In genomic region chr11:96775063-96775462, GRCm38 (mm10) we compare ENCODE assay signal across 20 mouse cellular contexts. TPM values are rescaled to one million over a fixed set of nuclear protein-coding genes. Genes with fewer than 3 reads are reported as not detected.
DNase-seq lines count a peak whose midpoint lies in the region; ATAC-seq and TF ChIP-seq lines count a peak whose summit lies in the region.
"Had no signal": no experiment of that assay in that cellular context is flagged by ENCODE, and none has a peak within 500 bp of the region (broad histone marks: within the 10 kb centered on the region; RNA-seq: fewer than 3 reads in every experiment).

No protein-coding gene starts in this region.

- 74% methylated on average over 8 of the region's 8 CpGs for WGBS in hindbrain, embryonic 14.5 days
- 88% methylated on average over 8 of the region's 8 CpGs for WGBS in hindbrain, embryonic 12.5 days
- WGBS in midbrain, embryonic 14.5 days = 84% methylated on average over 8 of the region's 8 CpGs
- 85% methylated on average over 8 of the region's 8 CpGs for WGBS in midbrain, embryonic 16.5 days
- WGBS in neural tube, embryonic 14.5 days = 55% methylated on average over 8 of the region's 8 CpGs

- H3K9ac ChIP-seq in hindbrain, embryonic 14.5 days = peak overlapping the region; percentile 40; the same call in 1 of the 2 replicates
- no peak overlapping the region for H3K9ac ChIP-seq in hindbrain, embryonic 12.5 days
- no peak overlapping the region for H3K9ac ChIP-seq in midbrain, embryonic 14.5 days (replicated peaks; ENCODE audit: low read length)
- H3K9ac ChIP-seq in midbrain, embryonic 16.5 days (ENCODE audit: low read depth, low read length) = no peak overlapping the region
- H3K9ac ChIP-seq in neural tube, embryonic 14.5 days (replicated peaks; ENCODE audit: low read depth, low read length) = peak overlapping the region; percentile 37; the same call in 1 of the 2 replicates
- H3K9ac ChIP-seq: forebrain, embryonic 13.5 days; lung, embryonic 14.5 days had no signal

- H3K27ac ChIP-seq in hindbrain, embryonic 14.5 days = peak overlapping the region; percentile 87
- no peak overlapping the region for H3K27ac ChIP-seq in hindbrain, embryonic 12.5 days
- H3K27ac ChIP-seq in midbrain, embryonic 14.5 days (replicated peaks; ENCODE audit: low read depth, low read length) = no peak overlapping the region
- H3K27ac ChIP-seq in midbrain, embryonic 16.5 days (ENCODE audit: low read length) = no peak overlapping the region
- H3K27ac ChIP-seq in bone marrow macrophage, adult 2 months (ENCODE audit: insufficient read depth, low read depth, low read length) = peak overlapping the region; percentile 88
- H3K27ac ChIP-seq in neural tube, embryonic 14.5 days (ENCODE audit: low read depth, low read length) = peak overlapping the region; percentile 81
- H3K27ac ChIP-seq: forebrain, embryonic 13.5 days had no signal

- no peak for DNase-seq in hindbrain, embryonic 14.5 days (ENCODE audit: low spot score)
- DNase-seq in midbrain, embryonic 14.5 days = no peak
- DNase-seq in adrenal gland, adult 2 months = no peak
- DNase-seq: adrenal gland, postnatal 25 days; cerebellum, adult 18-20 months; gastrocnemius, postnatal 14 days; kidney, adult 2 months; lung, postnatal 4 days; retina, postnatal 1 day; right cerebral cortex, postnatal 4 days had no signal

- no peaks in the 10 kb centered on the region for H3K27me3 ChIP-seq in hindbrain, embryonic 14.5 days (ENCODE audit: control insufficient read depth, insufficient read depth, low read length)
- H3K27me3 ChIP-seq in hindbrain, embryonic 12.5 days = no peaks in the 10 kb centered on the region
- no peaks in the 10 kb centered on the region for H3K27me3 ChIP-seq in midbrain, embryonic 14.5 days (ENCODE audit: control insufficient read depth, insufficient read depth, low read length)
- H3K27me3 ChIP-seq in midbrain, embryonic 16.5 days (ENCODE audit: control insufficient read depth, insufficient read depth, low read depth, low read length) = no peaks in the 10 kb centered on the region
- H3K27me3 ChIP-seq in neural tube, embryonic 14.5 days (ENCODE audit: control insufficient read depth, insufficient read depth, low read length) = no peaks in the 10 kb centered on the region
- H3K27me3 ChIP-seq: forebrain, embryonic 13.5 days had no signal

- H3K36me3 ChIP-seq in hindbrain, embryonic 14.5 days (replicated peaks; ENCODE audit: control insufficient read depth, insufficient read depth) = peaks cover 36% of the 10 kb centered on the region
- peaks cover 33% of the 10 kb centered on the region for H3K36me3 ChIP-seq in hindbrain, embryonic 12.5 days
- H3K36me3 ChIP-seq in midbrain, embryonic 14.5 days (ENCODE audit: control insufficient read depth, insufficient read depth, low read length) = peaks cover 40% of the 10 kb centered on the region
- H3K36me3 ChIP-seq in midbrain, embryonic 16.5 days (ENCODE audit: control insufficient read depth, insufficient read depth, low read length) = peaks cover 6% of the 10 kb centered on the region; the same call in 1 of the 2 replicates
- peaks cover 31% of the 10 kb centered on the region for H3K36me3 ChIP-seq in neural tube, embryonic 14.5 days (ENCODE audit: control insufficient read depth, insufficient read depth, low read length)

- H3K4me3 ChIP-seq in hindbrain, embryonic 14.5 days (replicated peaks; ENCODE audit: low read length) = peak overlapping the region; percentile 67; the same call in 1 of the 2 replicates
- no peak overlapping the region for H3K4me3 ChIP-seq in hindbrain, embryonic 12.5 days
- H3K4me3 ChIP-seq in midbrain, embryonic 14.5 days (replicated peaks; ENCODE audit: low read depth, low read length) = no peak overlapping the region
- no peak overlapping the region for H3K4me3 ChIP-seq in midbrain, embryonic 16.5 days (ENCODE audit: low read depth, low read length)
- no peak overlapping the region for H3K4me3 ChIP-seq in bone marrow macrophage, adult 2 months (ENCODE audit: insufficient read depth, low read length)
- peak overlapping the region; percentile 55 for H3K4me3 ChIP-seq in neural tube, embryonic 14.5 days (ENCODE audit: low read depth, low read length)
- H3K4me3 ChIP-seq: erythroblast, embryonic 14.5 days; forebrain, embryonic 13.5 days had no signal

- ATAC-seq in hindbrain, embryonic 14.5 days (ENCODE audit: low FRiP score) = no peak
- ATAC-seq in hindbrain, embryonic 12.5 days (ENCODE audit: low FRiP score) = no peak
- no peak for ATAC-seq in midbrain, embryonic 14.5 days (ENCODE audit: low FRiP score, low TSS enrichment)
- no peak for ATAC-seq in midbrain, embryonic 16.5 days
- ATAC-seq in neural tube, embryonic 14.5 days (ENCODE audit: low read depth) = peak; percentile 25; the same call in 1 of the 2 replicates
- ATAC-seq: activated CD4-positive, CD25-positive, alpha-beta regulatory T cell, adult 4 months; forebrain, embryonic 13.5 days had no signal

- H3K4me1 ChIP-seq in hindbrain, embryonic 14.5 days (replicated peaks; ENCODE audit: control insufficient read depth, insufficient read depth, low read length) = peaks cover 24% of the 10 kb centered on the region
- peaks cover 13% of the 10 kb centered on the region for H3K4me1 ChIP-seq in hindbrain, embryonic 12.5 days
- peaks cover 8% of the 10 kb centered on the region for H3K4me1 ChIP-seq in midbrain, embryonic 14.5 days (ENCODE audit: control insufficient read depth, insufficient read depth, low read length)
- H3K4me1 ChIP-seq in midbrain, embryonic 16.5 days (ENCODE audit: control insufficient read depth, insufficient read depth, low read length) = peaks cover 22% of the 10 kb centered on the region
- H3K4me1 ChIP-seq in bone marrow macrophage, adult 2 months (ENCODE audit: control insufficient read depth, insufficient read depth, low read length) = peaks cover 25% of the 10 kb centered on the region
- peaks cover 23% of the 10 kb centered on the region for H3K4me1 ChIP-seq in neural tube, embryonic 14.5 days (ENCODE audit: control insufficient read depth, insufficient read depth, low read length)

- H3K9me3 ChIP-seq in hindbrain, embryonic 14.5 days (ENCODE audit: control insufficient read depth, low read length) = no peaks in the 10 kb centered on the region
- no peaks in the 10 kb centered on the region for H3K9me3 ChIP-seq in hindbrain, embryonic 12.5 days (replicated peaks)
- H3K9me3 ChIP-seq in midbrain, embryonic 14.5 days (ENCODE audit: control insufficient read depth, low read length) = no peaks in the 10 kb centered on the region
- no peaks in the 10 kb centered on the region for H3K9me3 ChIP-seq in midbrain, embryonic 16.5 days (replicated peaks; ENCODE audit: control insufficient read depth, low read length, poor library complexity, severe bottlenecking)
- no peaks in the 10 kb centered on the region for H3K9me3 ChIP-seq in neural tube, embryonic 14.5 days (ENCODE audit: control insufficient read depth, low read length)
- H3K9me3 ChIP-seq: forebrain, embryonic 13.5 days had no signal

- TF ChIP-seq POLR2A in bone marrow macrophage, adult 2 months (IDR thresholded peaks at IDR 0.05; ENCODE audit: borderline replicate concordance, low read depth, low read length) = no peak

- peak overlapping the region; percentile 88 for H3K4me2 ChIP-seq in hindbrain, embryonic 14.5 days (replicated peaks)
- no peak overlapping the region for H3K4me2 ChIP-seq in hindbrain, embryonic 12.5 days (replicated peaks)
- 0 out of 2 replicates have a peak overlapping the region, but pooled peaks have one; percentile 82 for H3K4me2 ChIP-seq in midbrain, embryonic 14.5 days (ENCODE audit: low read length)
- no peak overlapping the region for H3K4me2 ChIP-seq in midbrain, embryonic 16.5 days (ENCODE audit: low read length)
- H3K4me2 ChIP-seq in neural tube, embryonic 14.5 days (ENCODE audit: low read depth, low read length) = peak overlapping the region; percentile 83
- H3K4me2 ChIP-seq: liver, embryonic 11.5 days; lung, embryonic 14.5 days; midbrain, embryonic 11.5 days had no signal

- TF ChIP-seq CTCF in bone marrow macrophage, adult 2 months (IDR thresholded peaks at IDR 0.05; ENCODE audit: low read depth, low read length) = no peak

RNA-seq across cellular contexts. Expression of gene Snx11, which starts 2.3 kb away (rescaled TPM):
- 37.9 and 42.5 TPM in 2 replicates for polyA plus RNA-seq in hindbrain, embryonic 14.5 days (2014; fragmentation: Nextera tagmentation; extraction: Ambion mirVana)
- 40.5 and 45.1 TPM in 2 replicates for polyA plus RNA-seq in hindbrain, embryonic 12.5 days (2016; fragmentation: Nextera tagmentation; extraction: Ambion mirVana)
- polyA plus RNA-seq in midbrain, embryonic 14.5 days (2014; fragmentation: Nextera tagmentation; extraction: Ambion mirVana) = 25.8 and 29.6 TPM in 2 replicates
- 46.7 TPM in 2 replicates for polyA plus RNA-seq in midbrain, embryonic 16.5 days (2015; fragmentation: Nextera tagmentation; extraction: Ambion mirVana)
- 37.0 and 37.8 TPM in 2 replicates for polyA plus RNA-seq in bone marrow macrophage, adult 2 months (2012; ENCODE audit: insufficient read depth, insufficient read length, missing spikeins)
- polyA plus RNA-seq in neural tube, embryonic 14.5 days (2014; fragmentation: Nextera tagmentation; extraction: Ambion mirVana) = 43.9 and 51.2 TPM in 2 replicates
- 10 to 100 TPM; 22.7 to 31.2 TPM for total RNA-seq in adrenal gland, adult 2 months (2021)
- polyA plus RNA-seq in adrenal gland, adult 2 months (2012; rRNA removed) = 12.4 and 12.6 TPM in 2 replicates

RNA-seq across cellular contexts. Expression of gene Cbx1, which starts 13.9 kb away (rescaled TPM):
- polyA plus RNA-seq in hindbrain, embryonic 14.5 days (2014; fragmentation: Nextera tagmentation; extraction: Ambion mirVana) = 52.5 and 57.7 TPM in 2 replicates
- polyA plus RNA-seq in hindbrain, embryonic 12.5 days (2016; fragmentation: Nextera tagmentation; extraction: Ambion mirVana) = 136 TPM in 2 replicates
- polyA plus RNA-seq in midbrain, embryonic 14.5 days (2014; fragmentation: Nextera tagmentation; extraction: Ambion mirVana) = 73.9 and 76.4 TPM in 2 replicates
- polyA plus RNA-seq in midbrain, embryonic 16.5 days (2015; fragmentation: Nextera tagmentation; extraction: Ambion mirVana) = 56.2 and 66.3 TPM in 2 replicates
- polyA plus RNA-seq in bone marrow macrophage, adult 2 months (2012; ENCODE audit: insufficient read depth, insufficient read length, missing spikeins) = 51.4 and 57.5 TPM in 2 replicates
- polyA plus RNA-seq in neural tube, embryonic 14.5 days (2014; fragmentation: Nextera tagmentation; extraction: Ambion mirVana) = 62.5 and 66.5 TPM in 2 replicates
- total RNA-seq in adrenal gland, adult 2 months (2021) = 10 to 100 TPM; 65.7 to 72.8 TPM
- polyA plus RNA-seq in adrenal gland, adult 2 months (2012; rRNA removed) = 40.0 and 58.2 TPM in 2 replicates

RNA-seq across cellular contexts. Expression of gene Nfe2l1, which starts 54.7 kb away (rescaled TPM):
- 49.3 and 54.7 TPM in 2 replicates for polyA plus RNA-seq in hindbrain, embryonic 14.5 days (2014; fragmentation: Nextera tagmentation; extraction: Ambion mirVana)
- 82.8 and 88.2 TPM in 2 replicates for polyA plus RNA-seq in hindbrain, embryonic 12.5 days (2016; fragmentation: Nextera tagmentation; extraction: Ambion mirVana)
- polyA plus RNA-seq in midbrain, embryonic 14.5 days (2014; fragmentation: Nextera tagmentation; extraction: Ambion mirVana) = 40.1 and 46.3 TPM in 2 replicates
- polyA plus RNA-seq in midbrain, embryonic 16.5 days (2015; fragmentation: Nextera tagmentation; extraction: Ambion mirVana) = 79.1 and 81.8 TPM in 2 replicates
- 105 and 106 TPM in 2 replicates for polyA plus RNA-seq in bone marrow macrophage, adult 2 months (2012; ENCODE audit: insufficient read depth, insufficient read length, missing spikeins)
- 39.7 and 51.7 TPM in 2 replicates for polyA plus RNA-seq in neural tube, embryonic 14.5 days (2014; fragmentation: Nextera tagmentation; extraction: Ambion mirVana)
- total RNA-seq in adrenal gland, adult 2 months (2021) = 100 to 1,000 TPM; 497 to 817 TPM
- 504 and 806 TPM in 2 replicates for polyA plus RNA-seq in adrenal gland, adult 2 months (2012; rRNA removed)

Comparison
In these comparisons a context has a peak if more than half of its experiments do, and no peak if none do; other contexts are left out.
1. H3K27ac ChIP-seq: peak in hindbrain, embryonic 14.5 days (single experiment), bone marrow macrophage, adult 2 months (single experiment) and neural tube, embryonic 14.5 days (single experiment); none in hindbrain, embryonic 12.5 days (single experiment), midbrain, embryonic 14.5 days (single experiment) and midbrain, embryonic 16.5 days (single experiment).
2. H3K4me2 ChIP-seq: peak in hindbrain, embryonic 14.5 days (single experiment), midbrain, embryonic 14.5 days (single experiment) and neural tube, embryonic 14.5 days (single experiment); none in hindbrain, embryonic 12.5 days (single experiment) and midbrain, embryonic 16.5 days (single experiment).
3. H3K4me3 ChIP-seq: peak in hindbrain, embryonic 14.5 days (single experiment) and neural tube, embryonic 14.5 days (single experiment); none in hindbrain, embryonic 12.5 days (single experiment), midbrain, embryonic 14.5 days (single experiment), midbrain, embryonic 16.5 days (single experiment) and bone marrow macrophage, adult 2 months (single experiment).
4. H3K9ac ChIP-seq: peak in hindbrain, embryonic 14.5 days (single experiment) and neural tube, embryonic 14.5 days (single experiment); none in hindbrain, embryonic 12.5 days (single experiment), midbrain, embryonic 14.5 days (single experiment) and midbrain, embryonic 16.5 days (single experiment).